Mouse (Mus musculus) heart, adult 9 months (tissue): ENCODE measurements around the gene Adamtsl3.

Experiments used
- DNase-seq, 2 experiments: peaks; one replicate each; pipeline ENCODE4 v3.0.0; 2022; ENCODE audit warnings: low spot score in 2 of 2

Gene Adamtsl3

GRCm38 (mm10) chr7:82361127-82361526 is 25.6 kb downstream of the Adamtsl3 start:
- no peak for DNase-seq

- DNase-seq, result no peak
Measured at GRCm38 (mm10) chr7:82364567-82364966, 29.1 kb downstream of the Adamtsl3 start.

- peak in 1 of 2 experiments; percentile 30 for DNase-seq
Measured at GRCm38 (mm10) chr7:82366056-82366455, 30.6 kb downstream of the Adamtsl3 start.

GRCm38 (mm10) chr7:82366471-82366870 is 31.0 kb downstream of the Adamtsl3 start:
- DNase-seq, result no peak

GRCm38 (mm10) chr7:82368047-82368446 is 32.6 kb downstream of the Adamtsl3 start:
- no peak for DNase-seq

GRCm38 (mm10) chr7:82370132-82370531 is 34.6 kb downstream of the Adamtsl3 start:
- peak; percentile 39 to 60 for DNase-seq

GRCm38 (mm10) chr7:82371411-82371810 is 35.9 kb downstream of the Adamtsl3 start:
- DNase-seq, result peak; percentile 77 to 84

GRCm38 (mm10) chr7:82378311-82378710 is 42.8 kb downstream of the Adamtsl3 start:
- no peak for DNase-seq

- DNase-seq, result peak in 1 of 2 experiments; percentile 52
Measured at GRCm38 (mm10) chr7:82379765-82380164, 44.3 kb downstream of the Adamtsl3 start.

- no peak for DNase-seq
Measured at GRCm38 (mm10) chr7:82382843-82383535, 47.5 kb downstream of the Adamtsl3 start.

GRCm38 (mm10) chr7:82383536-82383848 is 48.0 kb downstream of the Adamtsl3 start:
- DNase-seq, result no peak

- DNase-seq, result no peak
Measured at GRCm38 (mm10) chr7:82387121-82387520, 51.6 kb downstream of the Adamtsl3 start.

GRCm38 (mm10) chr7:82394435-82395186 is 59.1 kb downstream of the Adamtsl3 start:
- DNase-seq, result no peak

- DNase-seq, result no peak
Measured at GRCm38 (mm10) chr7:82395239-82395638, 59.7 kb downstream of the Adamtsl3 start.

- no peak for DNase-seq
Measured at GRCm38 (mm10) chr7:82395751-82396512, 60.4 kb downstream of the Adamtsl3 start.

- DNase-seq, result no peak
Measured at GRCm38 (mm10) chr7:82396869-82397268, 61.4 kb downstream of the Adamtsl3 start.

GRCm38 (mm10) chr7:82397632-82398031 is 62.1 kb downstream of the Adamtsl3 start:
- DNase-seq, result no peak

GRCm38 (mm10) chr7:82405466-82406045 is 70.1 kb downstream of the Adamtsl3 start:
- no peak for DNase-seq

- DNase-seq, result no peak
Measured at GRCm38 (mm10) chr7:82410966-82411365, 75.5 kb downstream of the Adamtsl3 start.

- no peak for DNase-seq
Measured at GRCm38 (mm10) chr7:82416653-82417052, 81.2 kb downstream of the Adamtsl3 start.

GRCm38 (mm10) chr7:82417053-82417452 is 81.6 kb downstream of the Adamtsl3 start:
- no peak for DNase-seq
